Mouse (Mus musculus) liver, embryonic 15.5 days (tissue): ENCODE results near the gene Dnase2b. TPM values are rescaled to one million over a fixed set of nuclear protein-coding genes. Genes with fewer than 3 reads are reported as not detected.
A peak's percentile ranks its signal among the peaks of the same experiment; 100 is the strongest.

ENCODE experiments used
- ATAC-seq: fragments of 200-750 bp; cut with Nextera tagmentation; 2 replicates; pipeline ENCODE4 v1.8.0; 2017; ENCODE audit warnings: moderate number of reproducible peaks, mild to moderate bottlenecking, moderate library complexity; ENCODE audit not compliant: insufficient read depth
- H3K27ac ChIP-seq: fragments of 300-500 bp; sonication (generic); replicated peaks from 2 replicates; pipeline ENCODE4 v1.5.1; 2015; ENCODE audit warnings: mild to moderate bottlenecking, inconsistent platforms
- H3K27me3 ChIP-seq: fragments of 300-500 bp; sonication (generic); 2 replicates; pipeline ENCODE4 v1.6.1; 2015; ENCODE audit warnings: mild to moderate bottlenecking, inconsistent platforms
- H3K36me3 ChIP-seq: fragments of 300-500 bp; sonication (generic); replicated peaks from 2 replicates; pipeline ENCODE4 v1.6.1; 2015; ENCODE audit warnings: moderate library complexity, mild to moderate bottlenecking, inconsistent platforms
- H3K4me1 ChIP-seq: fragments of 300-500 bp; sonication (generic); replicated peaks from 2 replicates; pipeline ENCODE4 v1.6.1; 2015; ENCODE audit warnings: inconsistent platforms
- H3K4me2 ChIP-seq: fragments of 300-500 bp; sonication (generic); 2 replicates; pipeline ENCODE4 v1.6.1; 2015; ENCODE audit warnings: moderate library complexity, mild to moderate bottlenecking, inconsistent platforms
- H3K4me3 ChIP-seq: fragments of 300-500 bp; sonication (generic); replicated peaks from 2 replicates; pipeline ENCODE4 v1.5.1; 2015; ENCODE audit warnings: mild to moderate bottlenecking, inconsistent platforms
- H3K9ac ChIP-seq: fragments of 300-500 bp; sonication (generic); 2 replicates; pipeline ENCODE4 v1.6.1; 2015; ENCODE audit warnings: moderate library complexity, mild to moderate bottlenecking, inconsistent platforms
- H3K9me3 ChIP-seq: fragments of 300-500 bp; sonication (generic); replicated peaks from 2 replicates; pipeline ENCODE4 v1.6.1; 2016; ENCODE audit warnings: inconsistent platforms
- WGBS: fragments of 180-500 bp; shearing (Covaris S2); methylation state at CpG from one replicate; pipeline ENCODE4 v1.1.7; 2015; ENCODE audit warnings: mixed read lengths; ENCODE audit not compliant: insufficient replicate concordance; 5-methylcytosine and 5-hydroxymethylcytosine counted together
- polyA plus RNA-seq: library from polyadenylated mRNA; unstranded; fragments of >200 nt; fragmentation: Nextera tagmentation; extraction: Ambion mirVana; gene quantifications from 2 replicates; pipeline ENCODE4 v1.2.1, GENCODE M21; 2015

The Dnase2b gene
- 2.1 and 3.3 TPM in 2 replicates for polyA plus RNA-seq

DNA sequence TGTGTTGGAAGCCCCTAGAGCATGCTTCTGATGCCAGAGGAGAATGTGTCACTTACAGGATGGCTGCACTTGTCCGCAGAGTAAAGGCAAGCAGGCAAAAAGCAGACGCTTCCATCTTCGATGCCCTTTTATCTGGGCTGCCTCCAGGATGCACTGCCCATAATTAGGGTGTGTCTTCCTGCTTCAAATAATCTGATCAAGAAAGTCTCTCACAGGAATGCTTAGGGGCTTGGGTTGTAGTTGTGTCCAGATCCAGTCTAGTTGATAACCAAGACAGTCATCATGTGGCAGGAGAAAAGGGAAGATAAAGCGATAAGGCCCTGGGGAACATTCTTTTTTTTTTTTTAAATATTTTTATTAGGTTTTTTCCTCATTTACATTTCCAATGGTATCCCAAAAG, at the start of gene Dnase2b:
TSS of gene Dnase2b (minus strand) at position 101 of the 400 bp plus-strand sequence.
- Histone ChIP-seq H3K4me3 (no peak within 1 kb of the TSS), H3K27ac (no peak within 1 kb of the TSS), H3K4me1 (peaks cover 18% of the 10 kb centered on the region), H3K36me3 (no peaks in the 10 kb centered on the region), H3K9me3 (no peaks in the 10 kb centered on the region), H3K9ac (no peak within 1 kb of the TSS), H3K4me2 (no peak within 1 kb of the TSS), H3K27me3 (no peaks in the 10 kb centered on the region)
- WGBS, result 36% methylated on average over 4 of the region's 4 CpGs
- no peak for ATAC-seq

DNA sequence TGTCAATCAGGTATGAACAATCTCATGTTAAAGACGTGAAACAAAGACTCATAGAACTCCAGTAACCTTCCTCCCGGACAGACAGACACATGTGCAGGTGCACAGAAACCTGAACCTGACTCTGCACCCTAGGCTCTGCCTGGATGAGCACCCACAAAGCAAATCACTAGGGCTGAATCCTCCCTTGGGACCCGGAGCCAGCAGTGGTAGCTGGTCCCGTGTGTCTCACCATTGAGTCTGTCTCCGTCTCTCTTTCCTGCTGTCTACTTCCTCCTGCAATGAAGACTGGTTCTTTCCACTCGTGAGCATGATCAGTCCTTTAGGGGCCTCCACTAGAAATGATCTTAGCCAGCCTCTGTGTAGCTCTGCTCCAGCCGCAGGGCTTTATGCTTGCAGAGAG, 46.5 kb upstream of the Dnase2b start:
- Histone ChIP-seq H3K4me3 (no peak overlapping the region), H3K9me3 (no peaks in the 10 kb centered on the region), H3K9ac (no peak overlapping the region), H3K4me2 (no peak overlapping the region), H3K4me1 (no peaks in the 10 kb centered on the region), H3K27me3 (no peaks in the 10 kb centered on the region), H3K27ac (no peak overlapping the region), H3K36me3 (no peaks in the 10 kb centered on the region)
- WGBS, result 59% methylated on average over 7 of the region's 7 CpGs
- no peak for ATAC-seq

DNA sequence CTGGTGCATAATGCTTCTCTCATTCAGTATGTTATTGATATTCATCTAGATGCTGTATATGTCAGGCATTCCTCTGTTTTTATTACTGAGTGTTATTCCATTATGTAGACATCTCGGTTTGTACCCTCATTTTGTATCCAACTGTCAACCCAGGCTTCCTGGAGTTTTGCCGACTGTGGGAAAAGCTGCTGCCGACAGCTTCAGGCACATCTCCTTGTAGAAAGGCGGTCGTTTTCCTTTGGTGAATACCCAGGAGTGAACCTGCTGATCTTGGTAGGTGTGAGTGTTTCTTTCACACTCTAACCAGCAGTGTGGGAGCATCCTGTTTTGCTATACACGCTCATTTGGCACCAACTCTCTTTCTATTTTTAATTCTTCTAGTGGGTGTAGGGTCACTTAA, 45.6 kb upstream of the Dnase2b start:
- no peak for ATAC-seq
- H3K27ac ChIP-seq, result no peak overlapping the region
- no peaks in the 10 kb centered on the region for H3K9me3 ChIP-seq
- no peak overlapping the region for H3K4me3 ChIP-seq
- no peak overlapping the region for H3K4me2 ChIP-seq
- H3K36me3 ChIP-seq, result no peaks in the 10 kb centered on the region
- H3K4me1 ChIP-seq, result peaks cover under 1% of the 10 kb centered on the region
- 61% methylated on average over 6 of the region's 6 CpGs for WGBS
- H3K27me3 ChIP-seq, result no peaks in the 10 kb centered on the region
- H3K9ac ChIP-seq, result no peak overlapping the region

- H3K36me3 ChIP-seq, result no peaks in the 10 kb centered on the region
- ATAC-seq, result no peak
Observed at GRCm38 (mm10) chr3:146659321-146659720, 43.9 kb upstream of the Dnase2b start.

GRCm38 (mm10) chr3:146658061-146658639, 42.8 kb upstream of the Dnase2b start:
- Histone ChIP-seq H3K4me3 (no peak overlapping the region), H3K27ac (no peak overlapping the region), H3K36me3 (no peaks in the 10 kb centered on the region), H3K9me3 (no peaks in the 10 kb centered on the region), H3K27me3 (no peaks in the 10 kb centered on the region), H3K4me2 (no peak overlapping the region), H3K4me1 (peaks cover 26% of the 10 kb centered on the region), H3K9ac (no peak overlapping the region)
- WGBS, result 56% methylated on average over 1 of the region's 1 CpGs
- ATAC-seq, result no peak

More at GRCm38 (mm10) chr3:146659321-146659720, 43.9 kb upstream of the Dnase2b start:
- Histone ChIP-seq H3K27me3 (no peaks in the 10 kb centered on the region), H3K9me3 (no peaks in the 10 kb centered on the region), H3K9ac (no peak overlapping the region), H3K4me2 (no peak overlapping the region), H3K4me3 (no peak overlapping the region), H3K4me1 (peaks cover 15% of the 10 kb centered on the region), H3K27ac (no peak overlapping the region)
- WGBS, result 75% methylated on average over 5 of the region's 5 CpGs

DNA sequence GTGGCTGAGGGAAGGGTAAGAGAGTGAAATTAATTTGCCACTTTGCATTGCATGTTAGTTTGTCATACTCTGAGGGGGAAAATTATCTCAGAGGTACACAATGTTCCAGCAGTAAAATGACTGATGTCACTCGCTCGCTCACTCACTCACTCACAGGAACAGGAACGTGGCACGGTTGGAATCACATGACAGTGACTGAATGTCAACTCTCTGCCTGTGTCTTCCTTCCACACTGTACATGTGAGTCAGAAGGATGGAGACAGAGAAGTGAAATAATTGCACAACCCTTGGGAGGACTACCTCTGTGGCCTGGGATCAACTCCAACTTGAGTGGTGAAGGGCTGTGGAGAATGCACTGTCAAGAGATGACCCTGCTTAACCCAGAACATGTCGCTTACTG, 42.0 kb upstream of the Dnase2b start:
- Histone ChIP-seq H3K9me3 (no peaks in the 10 kb centered on the region), H3K27ac (no peak overlapping the region), H3K4me3 (no peak overlapping the region), H3K27me3 (no peaks in the 10 kb centered on the region), H3K4me1 (peaks cover 33% of the 10 kb centered on the region), H3K4me2 (no peak overlapping the region), H3K36me3 (no peaks in the 10 kb centered on the region), H3K9ac (no peak overlapping the region)
- no peak for ATAC-seq
- 66% methylated on average over 5 of the region's 5 CpGs for WGBS

DNA sequence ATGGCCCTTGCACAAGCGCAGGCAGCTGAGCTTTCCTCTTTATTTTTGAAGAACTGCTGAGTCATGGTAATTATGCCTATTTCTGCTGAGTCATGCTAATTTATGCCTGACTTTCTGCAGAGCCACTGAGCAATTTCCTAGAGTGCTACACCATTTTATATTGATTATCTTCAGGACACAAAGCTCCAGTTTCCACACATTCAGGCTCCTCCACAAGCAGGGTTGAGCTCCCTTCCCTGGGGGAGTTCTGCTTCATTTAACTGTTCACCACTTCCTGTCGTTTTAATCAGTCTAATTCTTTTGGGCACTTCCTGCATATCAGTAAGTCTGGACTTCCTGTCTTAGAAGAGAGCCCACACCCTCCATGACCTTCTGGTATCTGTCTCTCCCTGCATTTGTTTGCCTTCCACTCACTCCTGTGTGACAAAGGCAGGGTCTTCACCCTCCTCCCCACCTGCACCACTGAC, 39.7 kb upstream of the Dnase2b start:
- whole genome bisulfite sequencing, result 30% methylated on average over 2 of the region's 2 CpGs
- H3K4me2 ChIP-seq, result peak overlapping the region; percentile 53
- peak overlapping the region; percentile 91 for H3K27ac ChIP-seq
- H3K4me1 ChIP-seq, result peaks cover 33% of the 10 kb centered on the region
- H3K36me3 ChIP-seq, result no peaks in the 10 kb centered on the region
- H3K9ac ChIP-seq, result no peak overlapping the region
- no peaks in the 10 kb centered on the region for H3K9me3 ChIP-seq
- peak; percentile 79 for ATAC-seq
- H3K27me3 ChIP-seq, result no peaks in the 10 kb centered on the region
- H3K4me3 ChIP-seq, result no peak overlapping the region

- H3K27ac ChIP-seq, result peak overlapping the region; percentile 74
- ATAC-seq, result peak; percentile 85
- no peak overlapping the region for H3K4me3 ChIP-seq
- no peaks in the 10 kb centered on the region for H3K36me3 ChIP-seq
- peak overlapping the region; percentile 57 for H3K4me2 ChIP-seq
- peak overlapping the region; percentile 35; the same call in 1 of the 2 replicates for H3K9ac ChIP-seq
- H3K9me3 ChIP-seq, result no peaks in the 10 kb centered on the region
- H3K4me1 ChIP-seq, result peaks cover 33% of the 10 kb centered on the region
- WGBS, result 18% methylated on average over 6 of the region's 6 CpGs
- no peaks in the 10 kb centered on the region for H3K27me3 ChIP-seq
Observed at GRCm38 (mm10) chr3:146653692-146654091, 38.3 kb upstream of the Dnase2b start.

DNA sequence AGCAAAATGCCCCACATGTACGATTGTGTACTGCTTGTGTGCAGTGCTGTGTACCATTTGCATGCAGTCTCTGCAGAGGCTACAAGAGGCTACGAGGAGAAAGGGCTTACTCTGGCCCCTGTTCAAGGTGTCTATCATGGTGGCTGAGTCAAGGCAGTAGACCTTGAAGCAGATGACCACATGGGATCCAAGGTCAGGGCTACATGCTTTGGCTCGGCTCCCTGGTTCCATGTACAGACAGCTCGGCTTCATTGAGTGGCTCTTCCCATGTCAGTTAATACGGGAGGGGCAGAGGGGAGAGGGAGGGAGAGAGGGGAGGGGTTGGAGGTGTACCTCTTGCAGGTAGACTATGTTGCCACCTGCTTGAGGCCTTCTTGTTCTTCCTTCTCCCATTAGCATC, 37.0 kb upstream of the Dnase2b start:
- Histone ChIP-seq H3K9ac (no peak overlapping the region), H3K4me1 (peaks cover 33% of the 10 kb centered on the region), H3K4me2 (no peak overlapping the region), H3K36me3 (no peaks in the 10 kb centered on the region), H3K4me3 (no peak overlapping the region), H3K27me3 (no peaks in the 10 kb centered on the region), H3K27ac (peak overlapping the region; percentile 38; the same call in 1 of the 2 replicates), H3K9me3 (no peaks in the 10 kb centered on the region)
- WGBS, result 80% methylated on average over 5 of the region's 5 CpGs
- no peak for ATAC-seq

- Histone ChIP-seq H3K9ac (no peak within 1 kb of the TSS), H3K4me3 (no peak within 1 kb of the TSS), H3K27me3 (no peaks in the 10 kb centered on the region), H3K4me2 (no peak within 1 kb of the TSS), H3K9me3 (no peaks in the 10 kb centered on the region), H3K27ac (no peak within 1 kb of the TSS), H3K4me1 (peaks cover 33% of the 10 kb centered on the region), H3K36me3 (no peaks in the 10 kb centered on the region)
- ATAC-seq, result no peak
- 81% methylated on average over 3 of the region's 3 CpGs for WGBS
Observed at GRCm38 (mm10) chr3:146651217-146651616, 35.8 kb upstream of the Dnase2b start, which contains the start of gene 4930503B20Rik. 4930503B20Rik (minus strand) TSS chr3:146651317.

DNA sequence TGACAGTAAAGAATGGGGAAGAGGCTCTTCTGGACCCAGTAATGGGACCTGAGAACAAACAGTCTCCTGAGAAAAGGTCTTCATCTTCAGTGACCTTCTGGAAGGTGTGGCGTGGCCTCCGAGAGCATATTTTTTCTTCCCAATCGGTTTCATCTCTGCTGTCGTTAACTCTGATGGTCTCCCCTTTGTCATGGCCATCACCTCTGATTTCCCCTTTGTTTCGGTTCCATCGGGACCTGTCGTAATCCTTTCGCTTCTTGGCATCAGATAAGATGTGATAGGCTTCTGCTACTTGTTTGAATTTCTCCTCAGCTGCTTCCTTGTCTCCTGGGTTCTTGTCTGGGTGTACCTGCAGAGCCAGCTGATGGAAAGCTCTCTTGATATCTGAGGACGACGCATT, 35.3 kb upstream of the Dnase2b start:
- Histone ChIP-seq H3K36me3 (no peaks in the 10 kb centered on the region), H3K27me3 (no peaks in the 10 kb centered on the region), H3K4me3 (no peak overlapping the region), H3K4me2 (no peak overlapping the region), H3K27ac (no peak overlapping the region), H3K9ac (no peak overlapping the region), H3K4me1 (peaks cover 29% of the 10 kb centered on the region), H3K9me3 (no peaks in the 10 kb centered on the region)
- no peak for ATAC-seq
- 76% methylated on average over 10 of the region's 10 CpGs for WGBS
